Mouse (Mus musculus) thymus, postnatal 10 days (tissue): Measurements from ENCODE around the gene Rbm3.
A peak's percentile ranks its signal among the peaks of the same experiment; 100 is the strongest.

Experiments
- DNase-seq, 2 experiments: peaks; one replicate each; pipeline ENCODE4 v3.0.0; 2021; ENCODE audit warnings: low spot score in 2 of 2

Rbm3 gene

GRCm38 (mm10) chrX:8145153-8145991 is at the start of gene Rbm3:
Rbm3 (minus strand) TSS chrX:8145880.
- peak; percentile 79 to 81 for DNase-seq

- peak in 1 of 2 experiments; percentile 3 for DNase-seq
Measured at GRCm38 (mm10) chrX:8193419-8193723, 47.7 kb upstream of the Rbm3 start, which contains the start of gene Ebp. Ebp (minus strand) TSS chrX:8193512.

- DNase-seq = peak; percentile 67 to 70
Measured at GRCm38 (mm10) chrX:8192640-8193418, 47.1 kb upstream of the Rbm3 start.

GRCm38 (mm10) chrX:8192126-8192639 is 46.5 kb upstream of the Rbm3 start:
- DNase-seq = peak in 1 of 2 experiments; percentile 2

- no peak for DNase-seq
Measured at GRCm38 (mm10) chrX:8182871-8183540, 37.3 kb upstream of the Rbm3 start.

- no peak for DNase-seq
Measured at GRCm38 (mm10) chrX:8179646-8180045, 34.0 kb upstream of the Rbm3 start.

- no peak for DNase-seq
Measured at GRCm38 (mm10) chrX:8178871-8179270, 33.2 kb upstream of the Rbm3 start.

GRCm38 (mm10) chrX:8175504-8176385 is 30.1 kb upstream of the Rbm3 start, which contains the start of gene Tbc1d25:
Tbc1d25 (minus strand) TSS chrX:8176181.
- DNase-seq = peak; percentile 71 to 75

- no peak for DNase-seq
Measured at GRCm38 (mm10) chrX:8175169-8175503, 29.5 kb upstream of the Rbm3 start.

- no peak for DNase-seq
Measured at GRCm38 (mm10) chrX:8167716-8168647, 22.3 kb upstream of the Rbm3 start.

- DNase-seq = no peak
Measured at GRCm38 (mm10) chrX:8164471-8164870, 18.8 kb upstream of the Rbm3 start.

- DNase-seq = no peak
Measured at GRCm38 (mm10) chrX:8163076-8163475, 17.4 kb upstream of the Rbm3 start.

GRCm38 (mm10) chrX:8143750-8144149 is 1.9 kb downstream of the Rbm3 start:
- no peak for DNase-seq

GRCm38 (mm10) chrX:8142948-8143347 is 2.7 kb downstream of the Rbm3 start:
- no peak for DNase-seq

- no peak for DNase-seq
Measured at GRCm38 (mm10) chrX:8141058-8141457, 4.6 kb downstream of the Rbm3 start.

- no peak for DNase-seq
Measured at GRCm38 (mm10) chrX:8140446-8140845, 5.2 kb downstream of the Rbm3 start.

GRCm38 (mm10) chrX:8139480-8139879 is 6.2 kb downstream of the Rbm3 start:
- DNase-seq = no peak

- DNase-seq = no peak
Measured at GRCm38 (mm10) chrX:8135886-8136285, 9.8 kb downstream of the Rbm3 start.

- peak; percentile 75 to 77 for DNase-seq
Measured at GRCm38 (mm10) chrX:8132017-8132976, 13.4 kb downstream of the Rbm3 start, which contains the start of gene Wdr13. Wdr13 (minus strand) TSS chrX:8132892.
